Mouse (Mus musculus) megakaryocyte, embryonic 14.5 days (primary cell): Measurements from ENCODE around the gene Ttll6. TPM values are rescaled to one million over a fixed set of nuclear protein-coding genes. Genes with fewer than 3 reads are reported as not detected.

ENCODE experiments used
- H3K27me3 ChIP-seq: replicated peaks from 2 replicates; pipeline ENCODE3; 2012; ENCODE audit warnings: inconsistent platforms
- H3K36me3 ChIP-seq: replicated peaks from 2 replicates; pipeline ENCODE3; 2012; ENCODE audit warnings: low read length, inconsistent platforms, mixed read lengths
- H3K4me1 ChIP-seq: 2 replicates; pipeline ENCODE4 v1.6.1; 2012; ENCODE audit warnings: inconsistent platforms
- H3K4me3 ChIP-seq: replicated peaks from 2 replicates; pipeline ENCODE3; 2012; ENCODE audit warnings: moderate library complexity, mild to moderate bottlenecking, inconsistent platforms
- H3K9me3 ChIP-seq: 2 replicates; pipeline ENCODE4 v1.6.1; 2012; ENCODE audit warnings: inconsistent platforms
- FLI1 ChIP-seq: IDR thresholded peaks from 2 replicates; pipeline ENCODE4 v1.6.1; 2012; ENCODE audit warnings: low read length, inconsistent platforms, mixed read lengths
- GATA1 ChIP-seq: IDR thresholded peaks from 3 replicates; pipeline ENCODE4 v1.6.1; 2012; ENCODE audit warnings: mixed read lengths, low read length, inconsistent platforms, borderline replicate concordance
- polyA plus RNA-seq: library from polyadenylated mRNA; stranded (reverse); fragments of >175 nt; gene quantifications from 2 replicates; pipeline ENCODE4 v1.2.3, GENCODE M21; 2012; ENCODE audit warnings: low replicate concordance; ENCODE audit not compliant: insufficient read depth

Gene Ttll6
- polyA plus RNA-seq, 1 experiment = not detected

DNA sequence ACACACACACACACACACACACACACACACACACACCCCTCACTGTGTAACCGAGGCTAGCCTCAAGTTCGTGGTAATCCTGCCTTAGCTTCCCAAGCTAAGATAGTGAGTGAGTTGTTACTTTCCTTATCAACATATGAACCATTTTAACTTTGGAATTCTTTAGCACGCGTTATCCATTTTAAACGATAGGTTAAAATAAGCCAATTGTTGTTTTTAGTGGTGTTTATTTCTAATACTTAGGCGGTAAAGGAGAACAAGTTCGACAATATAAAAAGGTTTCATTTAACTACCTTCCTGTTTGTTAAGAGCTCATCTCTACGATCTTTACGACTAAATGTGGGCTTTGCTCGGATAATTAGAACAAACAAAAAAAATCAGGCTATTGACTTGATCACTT, 43.3 kb downstream of the Ttll6 start:
- Histone ChIP-seq H3K27me3 (peaks cover 96% of the 10 kb centered on the region), H3K36me3 (no peaks in the 10 kb centered on the region), H3K4me3 (no peak overlapping the region), H3K4me1 (peaks cover 7% of the 10 kb centered on the region), H3K9me3 (0 out of 2 replicates have a peak, but pooled peaks cover 2% of the 10 kb centered on the region)
- TF ChIP-seq FLI1 = no peak
- no peak for TF ChIP-seq GATA1

DNA sequence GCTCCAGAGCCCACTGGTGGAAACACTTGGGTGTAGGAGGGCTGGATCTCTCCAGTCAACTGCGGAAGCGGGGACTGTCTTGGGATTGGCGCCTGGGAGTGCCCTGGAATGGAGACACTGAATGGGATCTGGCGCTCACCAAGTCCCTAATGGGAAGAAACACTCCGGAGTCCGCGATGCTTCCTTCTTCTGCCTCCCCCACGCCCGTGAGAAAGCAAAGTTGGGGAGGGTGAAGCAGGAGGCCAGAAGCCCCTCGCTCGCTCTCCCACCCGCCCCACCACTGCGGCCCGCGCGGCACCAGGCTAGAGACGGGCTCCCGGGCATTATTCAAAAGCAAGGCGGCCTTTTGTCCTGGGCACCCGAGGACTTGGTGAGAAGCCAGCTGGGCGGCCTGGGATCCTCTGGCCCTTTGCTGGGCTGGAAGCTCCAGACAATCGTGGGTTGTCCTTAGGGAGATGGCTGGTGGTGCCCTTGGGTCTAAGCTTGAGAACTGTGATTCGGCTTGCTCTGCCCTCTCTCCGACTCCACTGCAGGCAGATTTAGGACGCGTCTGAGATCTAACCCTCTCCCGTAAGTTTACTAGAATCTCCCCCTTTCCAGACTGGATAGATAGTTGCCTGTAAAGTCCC, 44.1 kb downstream of the Ttll6 start:
- TF ChIP-seq GATA1 = no peak
- TF ChIP-seq FLI1 = no peak
- no peak overlapping the region for H3K4me3 ChIP-seq
- peaks cover 96% of the 10 kb centered on the region for H3K27me3 ChIP-seq
- H3K4me1 ChIP-seq = peaks cover 7% of the 10 kb centered on the region
- H3K9me3 ChIP-seq = peaks cover 7% of the 10 kb centered on the region
- no peaks in the 10 kb centered on the region for H3K36me3 ChIP-seq

DNA sequence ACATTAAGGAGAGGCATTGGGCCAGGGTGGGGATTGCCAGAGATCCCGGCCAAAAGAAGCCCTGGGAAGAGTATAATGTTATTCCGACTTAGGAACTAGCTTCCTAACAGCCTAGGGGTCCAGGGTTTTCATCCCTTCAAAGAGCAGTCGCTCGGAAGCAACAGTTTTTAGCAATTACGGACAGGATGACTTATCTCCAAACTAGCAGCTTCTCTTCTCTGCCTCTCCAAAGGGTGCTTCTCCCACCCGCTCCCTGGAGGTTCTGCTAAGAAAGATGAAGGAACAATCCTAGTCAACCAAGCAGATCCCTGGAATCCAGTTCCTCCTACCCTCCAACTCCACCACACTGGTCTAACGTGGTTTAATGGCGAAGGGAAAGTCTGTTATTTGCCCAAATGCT, 44.8 kb downstream of the Ttll6 start:
- Histone ChIP-seq H3K4me1 (no peaks in the 10 kb centered on the region; the same call in 1 of the 2 replicates), H3K4me3 (no peak overlapping the region), H3K9me3 (peaks cover 10% of the 10 kb centered on the region), H3K36me3 (no peaks in the 10 kb centered on the region), H3K27me3 (peaks cover 94% of the 10 kb centered on the region)
- no peak for TF ChIP-seq GATA1
- no peak for TF ChIP-seq FLI1

DNA sequence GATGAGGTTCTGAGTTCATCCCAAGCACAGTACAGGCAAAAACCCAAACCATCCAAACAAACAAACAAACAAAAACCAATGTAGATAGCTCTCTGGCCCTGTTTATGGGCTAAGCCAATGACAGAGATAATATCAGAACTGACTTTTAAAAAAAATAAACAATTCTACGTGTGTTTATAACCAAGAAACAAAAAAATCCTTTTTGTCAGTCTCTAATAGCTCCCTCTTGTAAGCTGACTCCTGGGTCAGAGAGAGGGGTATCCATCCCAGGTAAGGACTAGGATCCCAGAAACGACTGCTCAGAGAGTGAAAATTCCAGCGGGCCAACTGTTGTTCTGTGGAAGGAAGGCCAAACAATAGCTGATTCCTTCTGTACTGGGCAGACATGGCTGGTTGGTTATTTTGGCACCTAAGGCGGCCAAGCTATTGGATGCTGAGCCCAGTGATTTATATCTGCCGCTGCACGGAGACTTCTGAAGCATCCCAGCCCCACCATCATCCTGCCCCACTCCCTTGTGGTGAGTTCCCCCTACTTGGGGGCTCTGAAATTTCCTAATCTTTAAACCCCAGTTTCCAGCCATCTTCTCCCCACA, 45.4 kb downstream of the Ttll6 start:
- H3K36me3 ChIP-seq = no peaks in the 10 kb centered on the region
- H3K27me3 ChIP-seq = peaks cover 93% of the 10 kb centered on the region
- TF ChIP-seq GATA1 (no peak), FLI1 (no peak)
- H3K4me3 ChIP-seq = no peak overlapping the region
- no peaks in the 10 kb centered on the region for H3K4me1 ChIP-seq
- peaks cover 10% of the 10 kb centered on the region for H3K9me3 ChIP-seq

DNA sequence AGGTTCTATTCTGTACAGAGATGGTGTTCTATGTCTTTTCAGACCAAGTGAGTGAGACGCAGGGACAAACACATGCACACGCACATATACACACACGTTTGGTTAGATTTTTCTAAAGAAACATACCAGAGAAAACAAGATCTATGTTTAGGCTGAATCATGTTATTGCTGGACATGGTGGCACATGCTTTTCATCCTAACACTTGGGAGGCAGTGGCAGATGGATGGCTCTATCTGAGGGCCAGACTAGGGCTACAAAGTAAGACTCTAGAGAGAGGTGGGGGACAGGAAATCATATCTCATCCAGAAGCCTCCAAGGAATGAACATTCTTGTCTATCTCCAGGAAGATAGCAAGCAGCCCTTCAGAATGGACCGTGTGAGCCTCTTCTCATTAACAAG, 47.5 kb downstream of the Ttll6 start:
- TF ChIP-seq FLI1 = no peak
- no peak for TF ChIP-seq GATA1
- H3K4me3 ChIP-seq = no peak overlapping the region

DNA sequence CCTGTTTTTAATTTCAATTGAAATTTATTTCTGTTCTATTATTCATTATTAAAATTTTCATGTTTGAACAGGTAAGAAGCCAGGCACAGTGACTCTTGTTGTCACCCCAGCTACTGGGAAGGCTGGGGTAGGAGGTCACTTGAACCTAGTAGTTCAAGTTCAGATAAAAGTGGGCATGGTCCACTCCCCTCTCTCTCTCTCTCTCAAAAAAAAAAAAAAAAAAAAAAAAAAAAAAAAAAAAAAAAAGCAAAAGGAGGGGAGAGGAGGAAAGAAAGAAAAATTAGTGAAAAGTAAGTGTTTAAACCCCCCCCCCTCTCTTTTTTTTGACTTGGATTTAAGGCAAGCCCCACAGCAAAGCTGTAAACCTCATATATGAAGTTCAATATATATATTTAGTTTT, 50.6 kb downstream of the Ttll6 start:
- Histone ChIP-seq H3K4me3 (no peak overlapping the region), H3K4me1 (no peaks in the 10 kb centered on the region), H3K9me3 (peaks cover 8% of the 10 kb centered on the region), H3K36me3 (no peaks in the 10 kb centered on the region), H3K27me3 (peaks cover 89% of the 10 kb centered on the region)
- TF ChIP-seq GATA1 (no peak), FLI1 (no peak)

More for the DNA sequence above, 47.5 kb downstream of the Ttll6 start:
- peaks cover 89% of the 10 kb centered on the region for H3K27me3 ChIP-seq
- no peaks in the 10 kb centered on the region for H3K36me3 ChIP-seq
- no peaks in the 10 kb centered on the region for H3K4me1 ChIP-seq
- peaks cover 10% of the 10 kb centered on the region for H3K9me3 ChIP-seq

DNA sequence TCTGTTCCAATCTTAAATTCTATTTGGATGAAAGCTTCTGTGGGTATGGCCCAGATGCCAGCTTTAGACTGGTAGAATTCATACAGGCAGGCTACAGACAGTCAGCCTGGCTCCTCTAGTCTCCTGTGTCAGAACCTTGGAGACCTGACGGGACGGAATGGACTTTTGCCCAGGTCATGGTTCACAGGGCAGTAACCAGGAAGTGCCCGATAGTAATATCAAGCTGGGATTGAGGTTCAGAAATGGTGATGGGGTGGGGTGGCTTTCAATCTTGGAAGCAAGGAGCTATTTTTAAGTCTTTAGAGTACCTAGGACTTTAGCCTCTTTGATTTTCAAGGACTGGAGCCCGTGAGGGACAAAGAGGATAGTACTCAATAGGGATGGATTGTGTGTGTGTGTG, 53.7 kb downstream of the Ttll6 start:
- no peaks in the 10 kb centered on the region for H3K4me1 ChIP-seq
- peaks cover 91% of the 10 kb centered on the region for H3K27me3 ChIP-seq
- TF ChIP-seq FLI1 = no peak
- no peak for TF ChIP-seq GATA1
- H3K4me3 ChIP-seq = no peak overlapping the region
- no peaks in the 10 kb centered on the region for H3K36me3 ChIP-seq
- H3K9me3 ChIP-seq = peaks cover 7% of the 10 kb centered on the region

DNA sequence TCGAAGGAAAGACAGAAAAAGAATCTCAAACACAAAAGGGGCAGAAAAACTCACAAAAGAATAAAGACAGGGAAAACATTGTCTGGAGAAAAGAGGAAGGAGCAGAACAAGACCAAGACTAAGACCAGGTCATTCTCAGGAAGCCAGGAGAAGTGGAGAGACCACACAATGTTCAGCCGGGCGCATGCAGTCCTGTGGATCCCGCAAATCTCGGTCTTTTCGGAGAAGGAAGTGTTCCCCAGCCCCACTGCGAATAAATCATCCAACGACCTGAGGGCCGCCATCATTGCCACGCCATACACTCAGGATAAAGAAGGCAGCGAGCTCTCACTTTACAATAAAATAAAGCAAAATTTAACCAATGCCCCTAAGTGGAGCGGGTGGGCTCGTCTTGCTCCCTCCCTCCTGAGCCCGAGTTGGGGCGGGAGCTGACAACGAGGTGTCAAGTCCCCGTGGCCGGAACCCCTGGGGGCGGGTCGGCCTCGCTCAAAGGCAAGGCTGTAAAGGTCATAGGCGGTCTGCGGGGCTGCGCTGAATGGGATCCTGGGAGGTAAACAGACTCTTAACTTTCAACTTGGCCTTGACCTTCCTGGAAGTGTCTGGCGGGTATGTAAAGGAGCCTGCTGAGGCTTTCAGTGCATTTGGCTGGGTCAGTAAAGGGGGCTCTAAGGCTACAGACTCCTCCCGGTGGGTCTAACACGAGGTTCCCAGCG, 56.4 kb downstream of the Ttll6 start:
- H3K36me3 ChIP-seq = no peaks in the 10 kb centered on the region
- peaks cover 100% of the 10 kb centered on the region for H3K27me3 ChIP-seq
- TF ChIP-seq FLI1 (no peak), GATA1 (no peak)
- H3K4me3 ChIP-seq = no peak overlapping the region
- H3K9me3 ChIP-seq = no peaks in the 10 kb centered on the region
- H3K4me1 ChIP-seq = peaks cover 8% of the 10 kb centered on the region; the same call in 1 of the 2 replicates

DNA sequence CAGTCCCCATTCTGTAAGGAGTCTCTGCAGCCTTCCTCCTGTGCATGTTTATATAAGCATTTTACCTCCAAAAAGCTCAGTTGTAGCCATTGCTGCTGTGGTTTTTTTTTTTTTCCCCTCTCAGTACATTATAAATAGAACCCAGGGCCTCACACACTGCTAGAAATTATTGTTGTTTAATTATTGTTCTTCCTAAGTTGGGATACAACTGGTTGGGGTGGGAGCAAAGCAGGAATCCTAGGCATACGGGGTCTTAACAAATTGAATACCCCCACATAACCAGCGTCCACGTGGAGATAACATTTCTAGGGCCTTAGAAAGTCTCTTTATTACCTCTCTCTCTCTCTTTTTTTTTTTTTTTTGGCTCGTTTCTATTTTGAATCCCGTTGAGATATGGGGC, 57.5 kb downstream of the Ttll6 start:
- TF ChIP-seq GATA1 = no peak
- TF ChIP-seq FLI1 = no peak
- peaks cover 100% of the 10 kb centered on the region for H3K27me3 ChIP-seq

More for the DNA sequence above, 57.5 kb downstream of the Ttll6 start:
- Histone ChIP-seq H3K4me1 (peaks cover 15% of the 10 kb centered on the region; the same call in 1 of the 2 replicates), H3K36me3 (no peaks in the 10 kb centered on the region), H3K9me3 (no peaks in the 10 kb centered on the region), H3K4me3 (no peak overlapping the region)
